Mouse (Mus musculus) T-helper 2 cell (primary cell): ENCODE results near the gene Tmem135.
"Not testable (repeated sequence)": the region's sequence is repeated elsewhere in the genome, so short reads cannot be mapped to it uniquely, and the experiment has no call there.

ENCODE experiments used
- in situ Hi-C: fragments of 300-600 bp; cut with MboI, MseI; formaldehyde crosslinking; loops from one replicate; pipeline ENCODE4 v1.15.1; 2025; ENCODE audit warnings: high pct_unique_total_duplicates

Tmem135 gene

GRCm38 (mm10) chr7:89327731-89328130 lies 76.3 kb downstream of the Tmem135 start:
- in situ Hi-C loops: loop anchor here (25.0 kb wide), 1 partner anchor 1135 kb away; the partner anchor contains the start of gene Tmem126a

GRCm38 (mm10) chr7:89326761-89327160 lies 77.3 kb downstream of the Tmem135 start:
- in situ Hi-C loops: loop anchor here (25.0 kb wide), 1 partner anchor 1136 kb away; the partner anchor contains the start of gene Tmem126a

GRCm38 (mm10) chr7:89326202-89326601 lies 77.8 kb downstream of the Tmem135 start:
- in situ Hi-C loops: loop anchor here (25.0 kb wide), 1 partner anchor 1136 kb away; the partner anchor contains the start of gene Tmem126a

- in situ Hi-C loops: loop anchor here (5.0 kb wide), 1 partner anchor 105 kb away; no protein-coding TSS in a partner anchor
These were observed 81.3 kb downstream of the Tmem135 start for GRCm38 (mm10) chr7:89322741-89323140.

GRCm38 (mm10) chr7:89319351-89319750 lies 84.7 kb downstream of the Tmem135 start:
- in situ Hi-C loops: no loop called here

DNA sequence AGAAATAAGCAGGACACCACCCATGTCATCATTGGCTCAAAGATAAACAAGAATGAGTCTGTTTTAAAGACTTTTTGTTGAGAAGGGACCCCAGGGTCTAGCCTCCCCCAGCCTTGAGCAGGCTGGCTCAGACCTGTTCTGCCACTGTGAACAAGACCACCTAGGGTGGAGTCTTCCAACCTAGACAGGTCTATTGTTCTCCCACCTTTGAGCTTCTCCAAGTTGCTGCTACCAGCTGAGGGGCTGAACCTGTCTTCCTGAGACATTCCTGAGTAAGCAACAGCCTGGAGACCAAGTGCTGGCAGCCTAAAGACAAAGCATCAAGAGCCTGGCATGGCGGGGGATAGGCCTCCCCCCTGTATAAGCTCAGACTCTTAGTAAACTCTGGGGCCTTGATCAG lies 86.9 kb downstream of the Tmem135 start:
- in situ Hi-C loops: not testable (repeated sequence)

- in situ Hi-C loops: no loop called here
These were observed 87.9 kb downstream of the Tmem135 start for GRCm38 (mm10) chr7:89316112-89316511.

DNA sequence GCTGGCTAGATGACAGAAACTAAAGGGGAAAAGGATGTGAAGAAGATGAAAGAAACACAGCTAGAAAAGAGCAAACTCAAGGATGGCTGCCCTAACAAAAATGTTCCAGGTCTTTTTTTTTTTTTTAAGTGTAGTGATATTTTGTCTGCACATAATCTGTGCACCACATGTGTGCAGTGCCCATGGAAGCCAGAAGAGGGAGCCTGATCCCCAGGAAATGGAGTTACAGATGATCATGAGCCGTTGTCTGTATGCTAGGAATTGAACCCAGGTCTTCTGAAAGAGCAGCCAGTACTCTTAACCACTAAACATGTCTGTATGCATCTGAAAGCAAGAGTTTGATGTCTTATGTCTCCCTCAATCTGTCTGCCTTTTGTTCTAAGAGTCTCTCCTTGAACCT lies 92.5 kb downstream of the Tmem135 start:
- in situ Hi-C loops: no loop called here

DNA sequence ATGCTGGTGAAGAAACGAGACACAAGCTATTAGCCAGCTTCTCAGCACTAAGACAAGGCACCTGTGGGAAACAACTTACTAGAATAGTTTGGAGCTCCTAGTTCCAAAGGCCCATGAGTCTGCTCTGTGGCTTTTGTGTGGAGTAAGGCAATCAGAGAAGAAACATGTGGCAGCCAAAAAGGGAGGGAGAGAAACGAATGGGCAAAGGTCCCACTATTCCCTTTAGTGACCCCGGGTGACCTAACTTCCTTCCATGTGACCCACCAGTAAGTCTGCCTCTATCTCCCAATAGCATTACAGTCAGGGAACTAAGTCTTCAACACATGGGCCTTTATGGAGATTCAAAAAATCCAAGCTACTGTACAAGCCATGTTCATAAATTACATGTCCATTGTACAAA lies 95.1 kb downstream of the Tmem135 start:
- in situ Hi-C loops: no loop called here

GRCm38 (mm10) chr7:89308238-89308637 lies 95.8 kb downstream of the Tmem135 start:
- in situ Hi-C loops: no loop called here

DNA sequence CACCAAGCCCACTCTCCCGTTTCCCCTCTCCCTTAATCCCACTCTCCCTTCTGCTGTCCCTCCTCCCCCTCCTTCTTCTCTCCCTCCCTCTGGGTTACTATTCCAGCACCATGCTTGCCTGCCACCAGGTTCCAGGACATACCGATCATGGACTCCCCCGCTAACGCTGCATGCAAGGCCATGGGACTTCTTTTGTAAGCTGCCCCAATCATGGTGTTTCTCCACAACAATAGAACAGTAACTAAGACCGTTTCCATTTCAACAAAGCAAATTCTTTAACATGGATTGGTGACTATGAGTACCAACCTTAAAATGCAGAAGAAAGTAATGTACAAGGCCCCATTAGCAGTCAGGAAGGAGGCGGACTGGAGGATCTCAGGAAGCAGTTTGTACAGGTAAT lies 97.2 kb downstream of the Tmem135 start:
- in situ Hi-C loops: no loop called here

- in situ Hi-C loops: no loop called here
These were observed 99.1 kb downstream of the Tmem135 start for GRCm38 (mm10) chr7:89304958-89305357.

DNA sequence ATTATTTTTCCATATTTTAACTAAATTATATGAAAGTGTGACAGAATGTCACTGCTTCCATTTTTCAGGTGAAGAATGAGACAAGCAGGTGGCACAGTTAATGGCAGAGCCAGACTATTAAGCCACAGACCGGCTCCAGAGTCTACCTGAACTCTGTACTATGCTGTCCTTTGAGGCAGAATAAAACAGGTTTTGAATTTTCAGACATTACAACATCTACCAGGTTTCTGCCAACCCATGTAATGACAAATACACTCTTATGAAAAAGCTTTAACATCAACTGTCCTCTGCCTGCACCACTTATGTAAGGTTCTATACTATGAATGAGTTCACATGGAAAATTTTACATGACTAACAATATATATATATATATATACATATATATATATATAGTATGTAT lies 100.3 kb downstream of the Tmem135 start:
- in situ Hi-C loops: no loop called here

DNA sequence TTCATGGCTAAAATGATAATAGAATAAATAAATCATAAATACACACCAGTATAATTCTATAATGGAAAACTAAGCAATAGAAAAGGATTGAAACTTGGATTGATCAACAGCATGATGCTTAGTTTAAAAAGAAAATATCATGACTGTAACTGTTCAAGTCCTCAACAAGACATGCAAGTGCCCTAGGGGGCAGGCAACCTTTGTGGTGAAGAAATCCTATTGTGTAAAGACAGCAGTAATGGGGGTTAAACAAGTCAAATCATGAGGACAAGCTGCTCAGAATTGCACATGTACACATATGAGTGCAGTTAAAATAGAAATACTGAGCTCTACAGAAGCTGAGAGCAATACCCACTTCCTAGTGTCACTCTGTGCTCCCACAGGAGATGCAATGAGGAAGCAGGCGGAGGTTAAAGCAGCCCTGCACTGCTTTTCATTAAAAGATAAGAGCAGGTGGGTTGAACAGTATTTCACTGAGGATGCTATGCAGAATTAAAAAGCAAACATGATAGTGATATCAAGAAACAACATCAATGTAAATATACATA lies 105.0 kb downstream of the Tmem135 start:
- in situ Hi-C loops: no loop called here

DNA sequence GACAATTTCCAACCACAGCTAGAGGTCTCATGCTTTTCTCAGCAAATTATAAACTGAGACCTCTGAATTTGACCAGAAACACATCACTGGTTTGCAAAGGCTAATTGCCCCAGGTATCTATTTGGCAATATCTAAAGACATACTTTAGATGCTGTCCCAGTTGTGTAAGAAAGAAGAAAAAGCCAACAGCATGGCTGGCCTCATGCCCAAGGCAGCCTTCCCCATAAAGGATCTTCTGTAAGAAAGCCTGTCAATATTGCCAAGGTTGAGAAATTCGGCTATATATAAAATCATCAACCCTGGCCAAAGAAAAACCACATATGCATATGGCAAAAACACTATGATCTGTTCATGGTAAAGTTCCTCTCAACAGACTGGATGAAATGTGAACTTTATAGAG lies 107.1 kb downstream of the Tmem135 start:
- in situ Hi-C loops: no loop called here

DNA sequence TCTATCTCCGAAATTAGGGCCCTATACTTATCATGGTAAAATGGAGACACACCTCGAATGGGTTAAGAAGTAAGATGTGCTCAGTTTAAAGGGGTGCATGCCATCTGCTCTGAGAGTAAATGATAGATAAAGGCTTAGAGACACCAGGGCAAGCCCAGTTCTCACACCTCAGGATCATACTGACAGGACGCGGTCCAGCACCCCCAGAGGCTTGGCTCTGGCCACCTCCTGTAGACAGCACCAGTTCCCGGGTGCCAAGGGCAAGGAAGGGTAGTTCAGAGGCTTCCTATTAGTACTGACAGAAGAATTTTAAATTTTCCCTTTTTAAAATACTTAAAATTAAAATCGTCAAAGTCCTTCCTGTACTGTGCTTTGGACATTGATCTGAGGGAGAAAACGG lies 121.4 kb downstream of the Tmem135 start:
- in situ Hi-C loops: no loop called here

DNA sequence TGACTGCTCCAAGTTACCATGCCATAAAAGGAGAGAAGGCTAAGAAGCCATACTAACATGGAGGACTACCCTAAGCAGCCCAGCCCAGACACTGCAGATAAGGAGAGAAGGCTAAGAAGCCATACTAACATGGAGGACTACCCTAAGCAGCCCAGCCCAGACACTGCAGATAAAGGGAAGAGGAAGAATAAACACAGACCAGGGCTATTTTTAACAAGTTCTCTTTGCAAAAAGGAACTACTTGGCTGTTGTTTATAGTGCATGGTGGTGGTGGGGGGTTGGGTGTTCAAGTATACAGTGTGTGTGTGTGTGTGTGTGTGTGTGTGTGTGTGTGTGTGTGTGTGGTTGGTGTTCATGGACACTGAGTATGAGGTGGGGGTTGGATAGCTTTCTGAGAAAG lies 133.6 kb downstream of the Tmem135 start:
- in situ Hi-C loops: not testable (repeated sequence)

DNA sequence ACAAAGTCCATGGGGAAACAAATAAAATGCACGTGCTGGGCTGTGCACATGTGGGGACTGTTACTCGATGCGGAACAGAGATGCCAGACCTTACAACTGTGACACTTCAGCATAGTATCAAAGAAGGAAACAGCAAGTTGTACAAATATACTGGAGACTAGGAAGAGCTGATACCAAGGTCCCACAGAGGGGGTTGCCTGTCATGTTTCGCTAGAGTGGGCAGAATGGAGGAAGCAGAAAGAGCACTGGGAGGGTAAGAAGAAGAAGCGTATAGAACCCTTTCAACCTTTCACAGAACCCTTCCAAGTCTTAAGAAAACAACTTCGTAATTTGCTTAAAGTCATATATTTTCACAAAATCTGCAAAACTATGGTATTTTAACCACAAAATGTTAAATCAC lies 134.2 kb downstream of the Tmem135 start:
- in situ Hi-C loops: loop anchor here (10.0 kb wide), 1 partner anchor 1035 kb away; the partner anchor contains the start of gene Sytl2

- in situ Hi-C loops: loop anchor here (10.0 kb wide), 1 partner anchor 1037 kb away; the partner anchor contains the start of gene Sytl2
These were observed 136.5 kb downstream of the Tmem135 start for GRCm38 (mm10) chr7:89267542-89267941.

GRCm38 (mm10) chr7:89266017-89266760 lies 137.8 kb downstream of the Tmem135 start:
- in situ Hi-C loops: loop anchor here (10.0 kb wide), 1 partner anchor 1039 kb away; the partner anchor contains the start of gene Sytl2

DNA sequence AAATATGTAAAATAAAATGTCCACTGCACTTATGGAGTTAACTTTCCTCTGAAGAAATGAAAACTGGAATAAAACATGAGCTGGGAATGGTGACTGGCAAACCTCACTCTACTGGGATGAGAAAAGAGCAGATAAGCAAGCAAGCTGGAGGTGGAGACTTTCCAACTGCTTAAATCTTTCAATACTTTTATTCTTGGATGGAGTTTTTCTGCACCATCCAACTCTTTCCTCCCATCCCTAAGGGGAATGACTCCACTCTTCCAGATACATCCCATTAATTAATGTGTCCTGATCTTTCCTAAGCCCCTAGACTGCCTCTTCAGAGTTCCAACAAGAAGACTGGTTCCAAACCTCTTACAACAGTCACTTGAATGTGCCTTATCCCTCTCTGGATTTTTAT lies 143.1 kb downstream of the Tmem135 start:
- in situ Hi-C loops: loop anchor here (10.0 kb wide), 1 partner anchor 1044 kb away; the partner anchor contains the start of gene Sytl2

GRCm38 (mm10) chr7:89258832-89259231 lies 145.2 kb downstream of the Tmem135 start:
- in situ Hi-C loops: loop anchor here (10.0 kb wide), 1 partner anchor 1286 kb away; no protein-coding TSS in a partner anchor
